Mouse (Mus musculus): ENCODE results near the gene Epop.
A peak's percentile ranks its signal among the peaks of the same experiment; 100 is the strongest.

Epop gene

GRCm38 (mm10) chr11:97629576-97629975 lies at the start of gene Epop:
Epop (minus strand) TSS chr11:97629702.
- ATAC-seq (ENCODE audit: insufficient number of reproducible peaks, low FRiP score, low TSS enrichment) = 0 out of 2 replicates have a peak, but pooled peaks have one; percentile 28

GRCm38 (mm10) chr11:97678301-97678700 lies 48.8 kb upstream of the Epop start:
- no peak for ATAC-seq (ENCODE audit: insufficient number of reproducible peaks, low FRiP score, low TSS enrichment)

GRCm38 (mm10) chr11:97677842-97678241 lies 48.3 kb upstream of the Epop start:
- no peak for ATAC-seq (ENCODE audit: insufficient number of reproducible peaks, low FRiP score, low TSS enrichment)

GRCm38 (mm10) chr11:97677381-97677780 lies 47.9 kb upstream of the Epop start:
- ATAC-seq (ENCODE audit: insufficient number of reproducible peaks, low FRiP score, low TSS enrichment) = no peak

GRCm38 (mm10) chr11:97676050-97676754 lies 46.7 kb upstream of the Epop start:
- no peak for ATAC-seq (ENCODE audit: insufficient number of reproducible peaks, low FRiP score, low TSS enrichment)

- ATAC-seq (ENCODE audit: insufficient number of reproducible peaks, low FRiP score, low TSS enrichment) = no peak
Measured at GRCm38 (mm10) chr11:97673148-97673547, 43.6 kb upstream of the Epop start.

- ATAC-seq (ENCODE audit: insufficient number of reproducible peaks, low FRiP score, low TSS enrichment) = no peak
Measured at GRCm38 (mm10) chr11:97671177-97671527, 41.6 kb upstream of the Epop start.

- no peak for ATAC-seq (ENCODE audit: insufficient number of reproducible peaks, low FRiP score, low TSS enrichment)
Measured at GRCm38 (mm10) chr11:97670234-97671176, 41.0 kb upstream of the Epop start.

GRCm38 (mm10) chr11:97669829-97670228 lies 40.3 kb upstream of the Epop start:
- no peak for ATAC-seq (ENCODE audit: insufficient number of reproducible peaks, low FRiP score, low TSS enrichment)

GRCm38 (mm10) chr11:97669268-97669667 lies 39.8 kb upstream of the Epop start:
- ATAC-seq (ENCODE audit: insufficient number of reproducible peaks, low FRiP score, low TSS enrichment) = no peak

- no peak for ATAC-seq (ENCODE audit: insufficient number of reproducible peaks, low FRiP score, low TSS enrichment)
Measured at GRCm38 (mm10) chr11:97668160-97668559, 38.7 kb upstream of the Epop start.

- ATAC-seq (ENCODE audit: insufficient number of reproducible peaks, low FRiP score, low TSS enrichment) = no peak
Measured at GRCm38 (mm10) chr11:97666794-97667193, 37.3 kb upstream of the Epop start.

GRCm38 (mm10) chr11:97666221-97666620 lies 36.7 kb upstream of the Epop start:
- ATAC-seq (ENCODE audit: insufficient number of reproducible peaks, low FRiP score, low TSS enrichment) = no peak

GRCm38 (mm10) chr11:97665431-97665830 lies 35.9 kb upstream of the Epop start:
- no peak for ATAC-seq (ENCODE audit: insufficient number of reproducible peaks, low FRiP score, low TSS enrichment)

- ATAC-seq (ENCODE audit: insufficient number of reproducible peaks, low FRiP score, low TSS enrichment) = no peak
Measured at GRCm38 (mm10) chr11:97664771-97665240, 35.3 kb upstream of the Epop start.

GRCm38 (mm10) chr11:97664339-97664665 lies 34.8 kb upstream of the Epop start:
- no peak for ATAC-seq (ENCODE audit: insufficient number of reproducible peaks, low FRiP score, low TSS enrichment)

- no peak for ATAC-seq (ENCODE audit: insufficient number of reproducible peaks, low FRiP score, low TSS enrichment)
Measured at GRCm38 (mm10) chr11:97663528-97664338, 34.2 kb upstream of the Epop start.

GRCm38 (mm10) chr11:97662893-97663527 lies 33.5 kb upstream of the Epop start, which contains the start of gene Mllt6:
Mllt6 (plus strand) TSS chr11:97663414.
- peak; percentile 60; the same call in 1 of the 2 replicates for ATAC-seq (ENCODE audit: insufficient number of reproducible peaks, low FRiP score, low TSS enrichment)

- no peak for ATAC-seq (ENCODE audit: insufficient number of reproducible peaks, low FRiP score, low TSS enrichment)
Measured at GRCm38 (mm10) chr11:97662207-97662892, 32.8 kb upstream of the Epop start.

All from cerebellum, adult (tissue).